Mouse (Mus musculus) heart, postnatal 0 days (tissue): ENCODE data around the gene 5730455P16Rik. TPM values are rescaled to one million over a fixed set of nuclear protein-coding genes. Genes with fewer than 3 reads are reported as not detected.
A peak's percentile ranks its signal among the peaks of the same experiment; 100 is the strongest.

Source experiments
- ATAC-seq: fragments of 200-750 bp; cut with Nextera tagmentation; 2 replicates; pipeline ENCODE4 v1.8.0; 2017; ENCODE audit warnings: low read depth, moderate number of reproducible peaks, moderate library complexity; ENCODE audit not compliant: insufficient read depth
- DNase-seq: peaks from one replicate; pipeline ENCODE4 v3.0.0-alpha.2; 2016; ENCODE audit warnings: low spot score
- H3K27ac ChIP-seq: fragments of 300-500 bp; sonication (generic); 2 replicates; pipeline ENCODE4 v1.5.1; 2014; ENCODE audit warnings: low read depth, mild to moderate bottlenecking
- H3K27me3 ChIP-seq: fragments of 300-500 bp; sonication (generic); 2 replicates; pipeline ENCODE4 v1.6.1; 2014; ENCODE audit warnings: low read length, mixed read lengths; ENCODE audit not compliant: control insufficient read depth, insufficient read depth
- H3K36me3 ChIP-seq: fragments of 300-500 bp; sonication (generic); replicated peaks from 2 replicates; pipeline ENCODE4 v1.6.1; 2014; ENCODE audit warnings: low read length, mixed read lengths; ENCODE audit not compliant: control insufficient read depth, insufficient read depth
- H3K4me1 ChIP-seq: fragments of 300-500 bp; sonication (generic); 2 replicates; pipeline ENCODE4 v1.6.1; 2014; ENCODE audit warnings: antibody characterized with exemption; ENCODE audit not compliant: control insufficient read depth, insufficient read depth
- H3K4me2 ChIP-seq: fragments of 300-500 bp; sonication (generic); 2 replicates; pipeline ENCODE4 v1.6.1; 2014; ENCODE audit warnings: low read depth, mild to moderate bottlenecking, low read length, moderate library complexity
- H3K4me3 ChIP-seq: fragments of 300-500 bp; sonication (generic); 2 replicates; pipeline ENCODE4 v1.5.1; 2014; ENCODE audit warnings: low read depth, low read length
- H3K9ac ChIP-seq: fragments of 300-500 bp; sonication (generic); replicated peaks from 2 replicates; pipeline ENCODE4 v1.6.1; 2014; ENCODE audit warnings: low read depth, low read length, mixed read lengths
- H3K9me3 ChIP-seq: fragments of 300-500 bp; sonication (generic); replicated peaks from 2 replicates; pipeline ENCODE4 v1.6.1; 2016; ENCODE audit warnings: low read length; ENCODE audit not compliant: control insufficient read depth
- CTCF ChIP-seq: IDR thresholded peaks from 2 replicates; pipeline ENCODE4 v1.5.1; 2016; ENCODE audit warnings: antibody characterized with exemption, control low read depth, low read depth
- EP300 ChIP-seq: IDR thresholded peaks from 2 replicates; pipeline ENCODE4 v1.6.1; 2016; ENCODE audit warnings: antibody characterized with exemption, low read depth
- WGBS: fragments of 180-500 bp; shearing (Covaris S2); extraction: QIAGEN DNeasy Blood & Tissue Kit; methylation state at CpG from one replicate; pipeline ENCODE4 v1.1.7; 2014; 5-methylcytosine and 5-hydroxymethylcytosine counted together
- polyA plus RNA-seq: library from polyadenylated mRNA; unstranded; fragments of >200 nt; fragmentation: Nextera tagmentation; extraction: Ambion mirVana; gene quantifications from 2 replicates; pipeline ENCODE4 v1.2.1, GENCODE M21; 2015
- total RNA-seq: library from RNA; depleted of rRNA; stranded (reverse); fragments of >200 nt; gene quantifications from 2 replicates; pipeline ENCODE4 v1.2.3, GENCODE M21; 2014; ENCODE audit warnings: low replicate concordance

The 5730455P16Rik gene
- total and polyA plus RNA-seq, 2 experiments from 2014 or later: 9.2 to 20.2 TPM

GRCm38 (mm10) chr11:80376651-80377050 is 1.2 kb downstream of the 5730455P16Rik start:
- no peak for TF ChIP-seq CTCF
- no peak for TF ChIP-seq EP300
- DNase-seq (no peak), ATAC-seq (no peak)
- Histone ChIP-seq H3K4me2 (no peak overlapping the region), H3K36me3 (peaks cover 31% of the 10 kb centered on the region), H3K4me1 (0 out of 2 replicates have a peak, but pooled peaks cover 7% of the 10 kb centered on the region), H3K27ac (no peak overlapping the region), H3K4me3 (no peak overlapping the region; the same call in 1 of the 2 replicates), H3K9me3 (no peaks in the 10 kb centered on the region), H3K9ac (no peak overlapping the region), H3K27me3 (no peaks in the 10 kb centered on the region)
- 62% methylated on average over 4 of the region's 4 CpGs for WGBS

- no peak for ATAC-seq
- H3K4me2 ChIP-seq: no peak overlapping the region
- 71% methylated on average over 1 of the region's 1 CpGs for WGBS
- no peak for DNase-seq
- no peaks in the 10 kb centered on the region for H3K4me1 ChIP-seq
- 0 out of 2 replicates have a peak, but pooled peaks have one; percentile 15 for TF ChIP-seq CTCF
- TF ChIP-seq EP300: no peak
- H3K9ac ChIP-seq: no peak overlapping the region
- no peak overlapping the region for H3K4me3 ChIP-seq
- H3K9me3 ChIP-seq: no peaks in the 10 kb centered on the region
- no peaks in the 10 kb centered on the region for H3K27me3 ChIP-seq
- H3K36me3 ChIP-seq: peaks cover 61% of the 10 kb centered on the region
- H3K27ac ChIP-seq: no peak overlapping the region
Measured at GRCm38 (mm10) chr11:80368949-80369348, 8.9 kb downstream of the 5730455P16Rik start.

GRCm38 (mm10) chr11:80354832-80355231 is 23.0 kb downstream of the 5730455P16Rik start:
- no peak overlapping the region for H3K9ac ChIP-seq
- no peak overlapping the region for H3K4me2 ChIP-seq
- DNase-seq (no peak), ATAC-seq (no peak)
- 0 out of 2 replicates have a peak, but pooled peaks cover 3% of the 10 kb centered on the region for H3K36me3 ChIP-seq
- no peak overlapping the region for H3K27ac ChIP-seq
- H3K9me3 ChIP-seq: no peaks in the 10 kb centered on the region; the same call in 1 of the 2 replicates
- no peaks in the 10 kb centered on the region for H3K27me3 ChIP-seq
- TF ChIP-seq EP300 (no peak), CTCF (0 out of 2 replicates have a peak, but pooled peaks have one; percentile 17)
- H3K4me1 ChIP-seq: no peaks in the 10 kb centered on the region
- WGBS: 25% methylated on average over 4 of the region's 4 CpGs
- H3K4me3 ChIP-seq: no peak overlapping the region

GRCm38 (mm10) chr11:80351832-80352430 is 25.9 kb downstream of the 5730455P16Rik start:
- TF ChIP-seq CTCF (peak; percentile 96), EP300 (no peak)
- WGBS: 61% methylated on average over 5 of the region's 5 CpGs
- no peaks in the 10 kb centered on the region for H3K4me1 ChIP-seq
- ATAC-seq: no peak
- H3K36me3 ChIP-seq: no peaks in the 10 kb centered on the region
- peak; percentile 65 for DNase-seq
- H3K27me3 ChIP-seq: no peaks in the 10 kb centered on the region
- H3K9me3 ChIP-seq: no peaks in the 10 kb centered on the region; the same call in 1 of the 2 replicates
- no peak overlapping the region for H3K27ac ChIP-seq
- no peak overlapping the region for H3K4me2 ChIP-seq
- no peak overlapping the region for H3K4me3 ChIP-seq
- H3K9ac ChIP-seq: no peak overlapping the region

- no peak for DNase-seq
- no peak overlapping the region for H3K27ac ChIP-seq
Measured at GRCm38 (mm10) chr11:80342482-80342881, 35.4 kb downstream of the 5730455P16Rik start.

GRCm38 (mm10) chr11:80336351-80336730 is 41.5 kb downstream of the 5730455P16Rik start:
- Histone ChIP-seq H3K27ac (no peak overlapping the region), H3K9me3 (no peaks in the 10 kb centered on the region), H3K9ac (no peak overlapping the region), H3K4me1 (peaks cover 8% of the 10 kb centered on the region), H3K36me3 (no peaks in the 10 kb centered on the region), H3K4me3 (no peak overlapping the region), H3K4me2 (no peak overlapping the region), H3K27me3 (no peaks in the 10 kb centered on the region)
- no peak for DNase-seq
- 11% methylated on average over 6 of the region's 6 CpGs for WGBS
- TF ChIP-seq CTCF (no peak), EP300 (no peak)
- no peak for ATAC-seq

More at GRCm38 (mm10) chr11:80342482-80342881, 35.4 kb downstream of the 5730455P16Rik start:
- H3K9me3 ChIP-seq: no peaks in the 10 kb centered on the region
- no peaks in the 10 kb centered on the region for H3K36me3 ChIP-seq
- H3K27me3 ChIP-seq: 0 out of 2 replicates have a peak, but pooled peaks cover 2% of the 10 kb centered on the region
- WGBS: 14% methylated on average over 2 of the region's 2 CpGs
- no peak overlapping the region for H3K4me2 ChIP-seq
- ATAC-seq: no peak
- no peak overlapping the region for H3K9ac ChIP-seq
- TF ChIP-seq EP300 (no peak), CTCF (no peak)
- H3K4me1 ChIP-seq: no peaks in the 10 kb centered on the region
- H3K4me3 ChIP-seq: no peak overlapping the region
